15 mouse cellular contexts compared by ENCODE assay signal in genomic region chr3:112942036-112942626, GRCm38 (mm10).
DNase-seq lines count a peak whose midpoint lies in the region; ATAC-seq and TF ChIP-seq lines count a peak whose summit lies in the region.
"Had no signal": no experiment of that assay in that cellular context is flagged by ENCODE, and none has a peak within 500 bp of the region (broad histone marks: within the 10 kb centered on the region; RNA-seq: fewer than 3 reads in every experiment).

No protein-coding gene starts in this region.

- intact Hi-C loops in left cerebral cortex, postnatal 25 days (cut with DNase I) = no loop called here
- intact Hi-C loops in left cerebral cortex, postnatal 4 days (cut with DNase I) = no loop called here

- no peak overlapping the region for H3K4me2 ChIP-seq in hindbrain, embryonic 13.5 days
- no peak overlapping the region for H3K4me2 ChIP-seq in hindbrain, embryonic 12.5 days (replicated peaks)
- H3K4me2 ChIP-seq in midbrain, postnatal 0 days (ENCODE audit: low read depth, low read length, poor library complexity, severe bottlenecking) = no peak overlapping the region
- H3K4me2 ChIP-seq: heart, embryonic 15.5 days; liver, embryonic 13.5 days; neural tube, embryonic 15.5 days had no signal

- H3K27me3 ChIP-seq in hindbrain, embryonic 13.5 days = no peaks in the 10 kb centered on the region
- no peaks in the 10 kb centered on the region for H3K27me3 ChIP-seq in hindbrain, embryonic 12.5 days
- no peaks in the 10 kb centered on the region for H3K27me3 ChIP-seq in midbrain, postnatal 0 days (ENCODE audit: insufficient read depth, low read length)
- H3K27me3 ChIP-seq: heart, embryonic 15.5 days; liver, embryonic 13.5 days; neural tube, embryonic 15.5 days had no signal

- ATAC-seq in hindbrain, embryonic 13.5 days (ENCODE audit: low FRiP score) = 0 out of 2 replicates have a peak, but pooled peaks have one; percentile 57
- ATAC-seq in hindbrain, embryonic 12.5 days (ENCODE audit: low FRiP score) = no peak
- no peak for ATAC-seq in midbrain, postnatal 0 days (ENCODE audit: low FRiP score)

- H3K4me1 ChIP-seq in hindbrain, embryonic 13.5 days (replicated peaks) = no peaks in the 10 kb centered on the region
- H3K4me1 ChIP-seq in hindbrain, embryonic 12.5 days = no peaks in the 10 kb centered on the region
- no peaks in the 10 kb centered on the region for H3K4me1 ChIP-seq in midbrain, postnatal 0 days (ENCODE audit: insufficient read depth, low read length)
- H3K4me1 ChIP-seq: heart, embryonic 15.5 days; liver, embryonic 13.5 days; neural tube, embryonic 15.5 days had no signal

- no peaks in the 10 kb centered on the region for H3K36me3 ChIP-seq in hindbrain, embryonic 13.5 days
- H3K36me3 ChIP-seq in hindbrain, embryonic 12.5 days = no peaks in the 10 kb centered on the region
- no peaks in the 10 kb centered on the region for H3K36me3 ChIP-seq in midbrain, postnatal 0 days (ENCODE audit: insufficient read depth, low read length)
- H3K36me3 ChIP-seq: heart, embryonic 15.5 days; liver, embryonic 13.5 days; neural tube, embryonic 15.5 days had no signal

- peak; percentile 2 to 3 for DNase-seq in left cerebral cortex, postnatal 25 days (ENCODE audit: low spot score in 2 of 2)
- DNase-seq in left cerebral cortex, postnatal 4 days = no peak
- peak; percentile 11 for DNase-seq in brain, adult 2 months (ENCODE audit: low read depth, low spot score)
- DNase-seq in midbrain, postnatal 0 days (ENCODE audit: low spot score) = peak; percentile 61
- DNase-seq in thymus, postnatal 10 days (ENCODE audit: low spot score in 2 of 2) = no peak
- DNase-seq: cerebellum, adult 2 months; kidney, postnatal 14 days; liver, embryonic 13.5 days; lung, postnatal 4 days; right cerebral cortex, adult 18-20 months; thymus, adult 18-20 months had no signal

- no peak overlapping the region for H3K27ac ChIP-seq in hindbrain, embryonic 13.5 days
- no peak overlapping the region for H3K27ac ChIP-seq in hindbrain, embryonic 12.5 days
- H3K27ac ChIP-seq in midbrain, postnatal 0 days (ENCODE audit: low read depth, low read length) = no peak overlapping the region
- H3K27ac ChIP-seq: heart, embryonic 15.5 days; liver, embryonic 13.5 days; neural tube, embryonic 15.5 days had no signal

- no peaks in the 10 kb centered on the region for H3K9me3 ChIP-seq in hindbrain, embryonic 13.5 days
- no peaks in the 10 kb centered on the region for H3K9me3 ChIP-seq in hindbrain, embryonic 12.5 days (replicated peaks)
- H3K9me3 ChIP-seq in midbrain, postnatal 0 days (ENCODE audit: low read length) = no peaks in the 10 kb centered on the region
- H3K9me3 ChIP-seq: heart, embryonic 15.5 days; neural tube, embryonic 15.5 days had no signal

- H3K9ac ChIP-seq in hindbrain, embryonic 13.5 days = no peak overlapping the region
- no peak overlapping the region for H3K9ac ChIP-seq in hindbrain, embryonic 12.5 days
- H3K9ac ChIP-seq in midbrain, postnatal 0 days (replicated peaks; ENCODE audit: low read length, poor library complexity, severe bottlenecking) = no peak overlapping the region
- H3K9ac ChIP-seq: heart, embryonic 15.5 days; liver, embryonic 13.5 days; neural tube, embryonic 15.5 days had no signal

- WGBS in hindbrain, embryonic 13.5 days = 75% methylated on average over 4 of the region's 4 CpGs
- WGBS in hindbrain, embryonic 12.5 days = 75% methylated on average over 4 of the region's 4 CpGs
- 56% methylated on average over 4 of the region's 4 CpGs for WGBS in midbrain, postnatal 0 days

- no peak overlapping the region for H3K4me3 ChIP-seq in hindbrain, embryonic 13.5 days
- H3K4me3 ChIP-seq in hindbrain, embryonic 12.5 days = no peak overlapping the region
- H3K4me3 ChIP-seq in midbrain, postnatal 0 days (ENCODE audit: low read depth, low read length) = no peak overlapping the region
- H3K4me3 ChIP-seq: heart, embryonic 15.5 days; liver, embryonic 13.5 days; neural tube, embryonic 15.5 days had no signal

- TF ChIP-seq CTCF in midbrain, postnatal 0 days (IDR thresholded peaks at IDR 0.05) = peak; percentile 73

Comparison
In these comparisons a context has a peak if more than half of its experiments do, and no peak if none do; other contexts are left out.
1. DNase-seq: peak in left cerebral cortex, postnatal 25 days (2 of 2), brain, adult 2 months (single experiment) and midbrain, postnatal 0 days (single experiment); none in left cerebral cortex, postnatal 4 days (single experiment) and thymus, postnatal 10 days (0 of 2).